17 mouse cellular contexts compared by ENCODE assay signal in the genomic region with DNA sequence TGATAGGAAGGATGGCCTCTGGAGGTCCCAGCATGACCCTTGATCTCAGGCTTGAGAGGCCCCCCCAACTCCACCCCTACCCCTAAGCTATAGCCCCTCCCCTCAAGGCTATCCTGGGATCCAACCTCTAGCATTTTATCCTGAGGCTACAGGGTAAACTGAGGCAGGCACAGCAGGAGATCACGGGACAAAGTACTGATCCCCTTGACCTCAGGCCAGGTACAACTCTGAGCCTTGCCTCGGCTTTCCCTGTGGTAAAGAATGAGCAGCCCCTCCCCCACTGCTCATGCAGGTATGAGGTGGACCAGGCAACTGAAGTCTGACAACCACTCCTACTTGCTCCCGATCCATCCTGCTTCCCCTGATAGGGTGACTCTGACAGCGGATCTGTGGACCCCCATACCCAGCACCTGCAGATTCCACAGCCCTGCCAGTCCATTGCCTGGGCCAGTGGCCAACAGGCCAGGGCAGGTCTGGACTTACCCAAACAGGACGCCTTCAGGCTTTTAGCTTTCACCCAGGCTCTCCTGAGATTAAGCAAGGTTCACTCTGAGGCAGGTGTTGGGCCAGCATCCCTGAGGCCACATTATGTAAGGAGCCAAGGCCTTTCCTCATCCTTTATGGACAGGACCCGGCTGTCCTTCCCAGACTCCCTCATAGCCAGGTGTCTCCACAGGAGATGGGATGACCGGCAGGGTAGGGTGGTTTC. TPM values are rescaled to one million over a fixed set of nuclear protein-coding genes. Genes with fewer than 3 reads are reported as not detected.
DNase-seq lines count a peak whose midpoint lies in the region; ATAC-seq lines count a peak whose summit lies in the region.
"Had no signal": no experiment of that assay in that cellular context is flagged by ENCODE, and none has a peak within 500 bp of the region (broad histone marks: within the 10 kb centered on the region; RNA-seq: fewer than 3 reads in every experiment).

No protein-coding gene starts in this region.

- no peaks in the 10 kb centered on the region for H3K27me3 ChIP-seq in kidney, embryonic 14.5 days (ENCODE audit: control insufficient read depth, insufficient read depth, low read length)
- H3K27me3 ChIP-seq in embryonic facial prominence, embryonic 10.5 days (replicated peaks; ENCODE audit: low read depth, poor library complexity, severe bottlenecking): peaks cover 12% of the 10 kb centered on the region
- H3K27me3 ChIP-seq: embryonic facial prominence, embryonic 15.5 days; limb, embryonic 15.5 days; Patski; stomach, embryonic 15.5 days had no signal

- H3K27ac ChIP-seq in kidney, embryonic 14.5 days (ENCODE audit: low read depth, low read length): no peak overlapping the region
- no peak overlapping the region; the same call in 1 of the 2 replicates for H3K27ac ChIP-seq in embryonic facial prominence, embryonic 10.5 days (replicated peaks)
- H3K27ac ChIP-seq: hindbrain, embryonic 12.5 days; layer of hippocampus, adult 2 months; limb, embryonic 10.5 days; limb, embryonic 15.5 days; neural tube, embryonic 13.5 days had no signal

- 0 out of 2 replicates have a peak, but pooled peaks have one; percentile 4 for ATAC-seq in kidney, embryonic 14.5 days (ENCODE audit: low FRiP score, low TSS enrichment)
- ATAC-seq: Patski had no signal

- peaks cover 4% of the 10 kb centered on the region; the same call in 1 of the 2 replicates for H3K4me1 ChIP-seq in kidney, embryonic 14.5 days (ENCODE audit: control insufficient read depth, insufficient read depth, low read length)
- H3K4me1 ChIP-seq in embryonic facial prominence, embryonic 10.5 days: peaks cover 40% of the 10 kb centered on the region

- WGBS in kidney, embryonic 14.5 days: 79% methylated on average over 7 of the region's 7 CpGs
- 79% methylated on average over 7 of the region's 7 CpGs for WGBS in embryonic facial prominence, embryonic 10.5 days

- H3K36me3 ChIP-seq in kidney, embryonic 14.5 days (ENCODE audit: control insufficient read depth, insufficient read depth, low read length): no peaks in the 10 kb centered on the region
- no peaks in the 10 kb centered on the region for H3K36me3 ChIP-seq in embryonic facial prominence, embryonic 10.5 days (replicated peaks)
- H3K36me3 ChIP-seq: embryonic facial prominence, embryonic 15.5 days; hindbrain, embryonic 12.5 days; limb, embryonic 10.5 days; limb, embryonic 15.5 days; neural tube, embryonic 13.5 days; stomach, embryonic 15.5 days had no signal

- H3K9ac ChIP-seq in kidney, embryonic 14.5 days (ENCODE audit: low read depth, low read length): no peak overlapping the region
- H3K9ac ChIP-seq: embryonic facial prominence, embryonic 15.5 days; hindbrain, embryonic 12.5 days; limb, embryonic 15.5 days; neural tube, embryonic 13.5 days; stomach, embryonic 15.5 days had no signal

- H3K9me3 ChIP-seq in kidney, embryonic 14.5 days (ENCODE audit: control insufficient read depth, low read length): no peaks in the 10 kb centered on the region
- no peaks in the 10 kb centered on the region for H3K9me3 ChIP-seq in embryonic facial prominence, embryonic 10.5 days
- H3K9me3 ChIP-seq: embryonic facial prominence, embryonic 15.5 days; limb, embryonic 10.5 days; limb, embryonic 15.5 days; stomach, embryonic 15.5 days had no signal

- peak; percentile 45 for DNase-seq in cerebellum, adult 9-11 months
- no peak for DNase-seq in cerebellum, adult 18-20 months
- DNase-seq in kidney, adult 9 months: no peak
- peak; percentile 27 to 28 for DNase-seq in right cerebral cortex, postnatal 10 days (ENCODE audit: low spot score in 2 of 2)
- no peak for DNase-seq in right cerebral cortex, postnatal 25 days
- peak; percentile 32 for DNase-seq in embryonic facial prominence, embryonic 10.5 days (ENCODE audit: low spot score)
- no peak for DNase-seq in left cerebral cortex, adult 18-20 months (ENCODE audit: low spot score in 2 of 2)

- H3K4me3 ChIP-seq in kidney, embryonic 14.5 days (ENCODE audit: low read length): no peak overlapping the region
- H3K4me3 ChIP-seq in embryonic facial prominence, embryonic 10.5 days: no peak overlapping the region
- H3K4me3 ChIP-seq: embryonic facial prominence, embryonic 15.5 days; hindbrain, embryonic 12.5 days; layer of hippocampus, adult 2 months; limb, embryonic 10.5 days; limb, embryonic 15.5 days; neural tube, embryonic 13.5 days; stomach, embryonic 15.5 days had no signal

- no peak overlapping the region for H3K4me2 ChIP-seq in kidney, embryonic 14.5 days (replicated peaks; ENCODE audit: low read depth, low read length)
- H3K4me2 ChIP-seq: embryonic facial prominence, embryonic 15.5 days; hindbrain, embryonic 12.5 days; limb, embryonic 15.5 days; midbrain, embryonic 11.5 days; neural tube, embryonic 13.5 days; stomach, embryonic 15.5 days had no signal

RNA-seq across cellular contexts. Expression of a gene that starts 11.2 kb away (rescaled TPM):
- polyA plus RNA-seq in kidney, embryonic 14.5 days (2014; fragmentation: Nextera tagmentation; extraction: Ambion mirVana): 34.6 and 35.0 TPM in 2 replicates
- 19.2 and 19.8 TPM in 2 replicates for polyA plus RNA-seq in embryonic facial prominence, embryonic 10.5 days (2016; fragmentation: Nextera tagmentation; extraction: Ambion mirVana)
- total RNA-seq in left cerebral cortex, adult 18-20 months (2021): 100 to 1,000 TPM; 177 to 208 TPM

Comparison
In these comparisons a context has a peak if more than half of its experiments do, and no peak if none do; other contexts are left out.
1. DNase-seq: peak in cerebellum, adult 9-11 months (single experiment), right cerebral cortex, postnatal 10 days (2 of 2) and embryonic facial prominence, embryonic 10.5 days (single experiment); none in cerebellum, adult 18-20 months (0 of 2), kidney, adult 9 months (single experiment), right cerebral cortex, postnatal 25 days (single experiment) and left cerebral cortex, adult 18-20 months (0 of 2).